Mouse (Mus musculus) neutrophil, adult 59 days (primary cell): ENCODE measurements around the gene Gcdh. TPM values are rescaled to one million over a fixed set of nuclear protein-coding genes. Genes with fewer than 3 reads are reported as not detected.

Experiments used
- total RNA-seq, 2 experiments: library from RNA; stranded (reverse); gene quantifications; 1 replicate in 1 of 2; 2 replicates in 1 of 2; pipeline ENCODE4 v1.2.4; 2023

Gene Gcdh
- 1 to 10 TPM; 5.6 TPM for total RNA-seq

DNA sequence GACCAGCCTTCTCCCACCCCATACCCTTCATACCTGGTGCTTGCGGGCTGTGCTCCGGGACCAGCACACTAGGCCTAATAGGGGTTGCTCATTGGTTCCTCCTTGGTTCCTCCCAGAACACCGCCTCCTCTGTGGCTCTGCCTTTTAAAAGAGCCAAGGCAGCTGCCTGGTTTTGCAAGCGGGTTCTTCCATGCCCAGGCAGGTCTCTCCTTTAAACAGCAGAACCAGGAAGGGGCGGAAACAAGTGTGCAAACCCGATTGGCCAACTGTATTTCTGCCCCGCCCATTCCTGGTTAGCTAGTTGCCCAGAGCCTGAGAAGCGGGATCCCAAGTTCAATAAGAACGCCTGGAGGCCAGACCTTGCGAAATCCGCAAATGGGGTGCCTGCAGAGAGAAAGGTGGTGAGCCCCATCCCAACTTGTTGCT lies at the start of gene Gcdh:
Gene Gcdh (minus strand): TSS at position 213 of the 426 bp plus-strand sequence.

DNA sequence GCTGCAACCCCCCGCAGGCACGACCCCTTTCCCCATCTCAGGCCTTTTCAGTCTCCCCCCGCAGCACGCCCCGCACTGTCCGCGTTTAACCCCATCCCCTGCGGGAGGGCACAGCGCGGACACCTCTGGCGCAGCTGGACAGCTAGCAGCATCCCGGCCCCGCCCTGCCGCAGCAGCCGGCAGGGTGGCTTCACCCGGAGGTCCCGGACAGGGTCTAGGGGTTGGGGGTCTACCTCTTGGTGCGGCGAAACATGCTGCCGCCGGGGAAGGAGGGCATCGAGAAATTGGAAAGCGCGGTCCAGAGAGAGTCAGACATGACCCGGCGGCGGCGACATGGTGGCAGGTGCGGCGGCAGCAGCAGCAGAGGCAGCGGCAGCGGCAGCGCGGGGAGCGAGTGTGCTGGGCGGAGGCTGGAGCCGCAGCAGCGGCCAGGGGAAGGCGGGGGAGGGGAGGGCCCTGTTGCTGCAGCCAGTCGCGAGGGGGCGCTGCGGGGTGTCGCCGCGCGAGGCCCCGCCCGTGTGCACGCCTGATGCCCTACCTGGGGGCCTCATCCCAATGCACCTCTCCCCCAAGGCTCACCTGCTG lies 43.3 kb upstream of the Gcdh start, which contains the start of gene Mast1:
Gene Mast1 (minus strand): TSS at position 398 of the 585 bp plus-strand sequence.

DNA sequence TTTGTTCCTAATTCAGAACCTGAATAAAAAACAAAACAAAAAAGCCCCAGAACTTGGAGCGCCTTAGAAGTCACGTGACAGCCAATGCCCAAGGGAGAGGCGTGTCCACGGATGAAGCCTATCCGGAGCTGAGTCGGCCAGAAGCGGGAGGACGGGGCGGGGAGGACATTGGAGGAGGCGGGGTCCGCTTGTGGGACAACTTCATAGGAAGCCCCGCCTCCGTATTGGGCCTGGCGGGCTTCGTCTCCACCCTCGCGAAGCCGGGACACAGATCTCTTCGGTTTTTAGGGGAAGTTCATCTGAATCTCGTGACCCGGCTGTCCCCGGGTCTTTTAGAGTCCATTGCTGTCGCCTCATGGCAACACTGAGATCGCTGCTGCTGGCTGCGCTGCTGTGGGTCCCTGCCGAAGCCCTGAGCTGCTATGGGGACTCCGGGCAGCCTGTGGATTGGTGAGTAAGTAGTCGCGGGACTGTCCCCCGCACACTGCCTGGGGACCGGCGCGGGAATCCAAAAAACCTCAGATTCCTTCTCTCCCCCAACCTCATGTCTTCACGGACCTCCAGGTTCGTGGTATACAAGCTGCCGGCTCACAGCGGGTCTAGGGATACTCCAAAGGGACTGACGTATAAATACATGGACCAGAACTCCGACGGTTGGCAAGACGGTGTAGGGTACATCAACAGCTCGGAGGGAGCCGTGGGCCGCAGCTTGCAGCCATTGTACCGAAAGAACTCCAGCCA lies 14.9 kb upstream of the Gcdh start, which contains the start of gene Dnase2a:
Gene Dnase2a (plus strand): TSS at position 140 of the 741 bp plus-strand sequence.

DNA sequence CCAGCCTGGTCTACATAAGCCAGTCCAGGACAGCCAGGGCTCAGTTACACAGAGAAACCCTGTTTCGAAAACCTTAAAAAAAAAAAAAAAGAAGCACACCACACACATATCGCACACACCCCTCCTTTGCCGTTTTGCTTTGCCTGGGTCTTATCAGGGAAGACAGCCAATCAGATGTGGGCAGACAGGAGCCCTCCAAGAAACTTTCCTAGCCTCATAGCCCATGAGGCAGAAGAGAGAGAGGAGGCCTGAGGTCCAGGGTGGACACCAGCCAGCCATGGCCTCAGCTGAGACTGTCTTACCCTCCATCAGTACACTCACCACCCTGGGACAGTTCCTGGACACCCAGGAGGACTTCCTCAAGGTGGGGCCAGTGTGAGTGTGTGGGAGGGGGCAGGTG lies 8.0 kb upstream of the Gcdh start, which contains the start of gene Klf1:
Gene Klf1 (plus strand): TSS at position 177 of the 400 bp plus-strand sequence.

GRCm38 (mm10) chr8:84871376-84872308 lies 22.1 kb downstream of the Gcdh start, which contains the start of gene Syce2:
Gene Syce2 (plus strand): TSS chr8:84872111.

GRCm38 (mm10) chr8:84856864-84857441 lies 36.8 kb downstream of the Gcdh start, which contains the start of gene Farsa:
Gene Farsa (plus strand): TSS chr8:84856989.

DNA sequence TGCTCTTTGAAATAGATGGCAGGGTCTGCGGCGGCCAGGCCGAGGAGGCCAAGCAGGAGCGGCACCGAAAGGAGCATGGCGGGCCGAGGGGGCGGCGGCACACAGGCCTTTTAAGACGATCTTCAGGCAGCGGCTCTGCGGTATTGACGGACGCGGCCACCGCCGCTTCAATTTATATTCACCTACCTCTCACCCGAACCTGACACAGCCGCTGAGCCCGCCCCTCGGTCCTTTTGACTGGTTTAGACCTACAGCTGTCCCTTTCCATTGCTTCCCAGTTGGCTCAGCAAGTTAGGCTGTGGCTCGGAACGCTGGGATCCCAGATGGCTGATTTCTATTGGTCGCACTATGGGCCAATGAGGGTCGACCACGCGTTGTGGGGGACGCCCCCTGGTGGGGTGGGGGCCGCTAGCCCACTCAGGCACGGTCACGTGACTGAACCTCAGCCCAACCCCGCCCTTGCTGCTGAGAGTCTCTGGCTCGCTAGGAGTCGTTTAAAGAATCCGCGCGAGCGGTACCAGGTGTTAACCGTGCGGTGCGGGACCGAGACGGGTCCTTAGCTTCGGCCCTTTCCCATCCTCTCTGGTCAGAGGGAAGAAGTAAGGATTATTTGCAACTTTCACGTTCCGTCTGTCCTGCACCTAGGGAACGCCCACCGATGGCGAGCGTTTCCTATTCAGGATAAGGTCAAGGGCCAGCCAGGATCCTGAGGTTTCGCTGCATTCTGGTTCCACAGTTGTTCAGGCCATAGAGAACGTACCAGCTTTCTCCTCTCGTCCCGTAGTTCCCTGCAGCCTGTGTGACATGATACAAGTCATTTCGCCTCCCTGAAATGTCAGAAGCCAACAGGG lies 46.8 kb downstream of the Gcdh start, which contains the start of gene Calr:
Gene Calr (minus strand): TSS at position 213 of the 851 bp plus-strand sequence.

GRCm38 (mm10) chr8:84840248-84840999 lies 53.3 kb downstream of the Gcdh start, which contains the start of gene Rad23a:
Gene Rad23a (minus strand): TSS chr8:84840665.

Other genes with a start within 250 kb of the Gcdh start
- 100 to 1,000 TPM; 716 to 822 TPM for gene Ier2, start 231.1 kb downstream of the Gcdh start, total RNA-seq
- gene Trmt1, start 207.6 kb downstream of the Gcdh start, total RNA-seq, result 10 to 100 TPM; 25.4 to 35.6 TPM
- 10 to 100 TPM; 34.0 to 39.2 TPM for gene Nacc1, start 206.1 kb downstream of the Gcdh start, total RNA-seq
- gene Lyl1, start 192.5 kb downstream of the Gcdh start, total RNA-seq, result 100 to 1,000 TPM; 102 to 117 TPM
- gene G430095P16Rik, start 170.9 kb downstream of the Gcdh start, total RNA-seq, result 10 to 100 TPM in 1 of 2 experiments, 1 to 10 TPM in 1; 7.7 to 11.2 TPM
- gene Nfix, start 93.6 kb downstream of the Gcdh start, total RNA-seq, result 10 to 100 TPM; 19.5 to 24.7 TPM
- gene Dand5, start 71.1 kb downstream of the Gcdh start, total RNA-seq, result 1 to 10 TPM in 1 of 2 experiments, under 1 TPM in 1; 0.95 to 1.0 TPM
- gene Gadd45gip1, start 62.4 kb downstream of the Gcdh start, total RNA-seq, result 1 to 10 TPM; 6.1 to 6.9 TPM
- gene Rad23a, start 53.3 kb downstream of the Gcdh start, total RNA-seq, result 10 to 100 TPM; 38.7 to 39.0 TPM
- 100 to 1,000 TPM; 286 to 287 TPM for gene Calr, start 47.0 kb downstream of the Gcdh start, total RNA-seq
- 10 to 100 TPM; 29.4 to 29.6 TPM for gene Farsa, start 36.9 kb downstream of the Gcdh start, total RNA-seq
- gene Syce2, start 21.8 kb downstream of the Gcdh start, total RNA-seq, result 10 to 100 TPM; 13.6 to 16.0 TPM
- gene Klf1, start 8.0 kb upstream of the Gcdh start, total RNA-seq, result 10 to 100 TPM in 1 of 2 experiments, 1 to 10 TPM in 1; 6.4 to 17.8 TPM
- 10 to 100 TPM; 19.0 to 25.7 TPM for gene Dnase2a, start 14.6 kb upstream of the Gcdh start, total RNA-seq
- not detected for gene Mast1, start 43.4 kb upstream of the Gcdh start, total RNA-seq
- gene Rtbdn, start 53.1 kb upstream of the Gcdh start, total RNA-seq, result not detected
- not detected for gene Gm49661, start 75.5 kb upstream of the Gcdh start, total RNA-seq
- gene Prdx2, start 75.7 kb upstream of the Gcdh start, total RNA-seq, result 100 to 1,000 TPM in 1 of 2 experiments, 10 to 100 TPM in 1; 83.7 to 137 TPM
- 10 to 100 TPM; 32.2 to 37.0 TPM for gene Rnaseh2a, start 75.8 kb upstream of the Gcdh start, total RNA-seq
- gene Junb, start 84.8 kb upstream of the Gcdh start, total RNA-seq, result 100 to 1,000 TPM; 884 to 937 TPM
- gene Hook2, start 96.7 kb upstream of the Gcdh start, total RNA-seq, result 1 to 10 TPM; 1.0 to 1.2 TPM
- not detected for gene Best2, start 120.6 kb upstream of the Gcdh start, total RNA-seq
- gene Asna1, start 131.4 kb upstream of the Gcdh start, total RNA-seq, result 10 to 100 TPM; 57.0 to 57.8 TPM
- gene Trir, start 132.9 kb upstream of the Gcdh start, total RNA-seq, result 100 to 1,000 TPM; 147 to 163 TPM
- 10 to 100 TPM; 33.7 to 38.2 TPM for gene Tnpo2, start 143.0 kb upstream of the Gcdh start, total RNA-seq
- 1 to 10 TPM; 4.5 to 5.5 TPM for gene Fbxw9, start 166.1 kb upstream of the Gcdh start, total RNA-seq
- not detected for gene Gm5741, start 174.1 kb upstream of the Gcdh start, total RNA-seq
- 10 to 100 TPM; 35.3 to 45.7 TPM for gene Dhps, start 177.8 kb upstream of the Gcdh start, total RNA-seq
- gene Wdr83os, start 186.8 kb upstream of the Gcdh start, total RNA-seq, result 10 to 100 TPM; 34.0 to 35.8 TPM
- 10 to 100 TPM in 1 of 2 experiments, 1 to 10 TPM in 1; 9.7 to 13.2 TPM for gene Wdr83, start 187.4 kb upstream of the Gcdh start, total RNA-seq
- 100 to 1,000 TPM; 307 to 319 TPM for gene Man2b1, start 189.3 kb upstream of the Gcdh start, total RNA-seq
- gene Zfp791, start 229.2 kb upstream of the Gcdh start, total RNA-seq, result not detected